Mouse (Mus musculus): ENCODE data around the gene Sema4f. TPM values are rescaled to one million over a fixed set of nuclear protein-coding genes. Genes with fewer than 3 reads are reported as not detected.

Gene Sema4f
- polyA plus RNA-seq, 1 experiment from 2014 or later, result 1.8 TPM

GRCm38 (mm10) chr6:82940765-82941164 is 1.2 kb upstream of the Sema4f start:
- H3K36me3 ChIP-seq (ENCODE audit: control insufficient read depth, insufficient read depth, low read length), result no peaks in the 10 kb centered on the region
- H3K9ac ChIP-seq (replicated peaks; ENCODE audit: low read depth, low read length), result no peak overlapping the region
- no peak overlapping the region for H3K4me2 ChIP-seq (replicated peaks; ENCODE audit: low read depth, low read length)

GRCm38 (mm10) chr6:82934616-82935230 is 4.8 kb downstream of the Sema4f start:
- ATAC-seq (ENCODE audit: insufficient number of reproducible peaks, insufficient read depth, low FRiP score, low read depth), result no peak
- Histone ChIP-seq H3K9ac (replicated peaks; ENCODE audit: low read depth, low read length) (no peak overlapping the region), H3K4me3 (ENCODE audit: low read depth, low read length) (no peak overlapping the region), H3K36me3 (ENCODE audit: control insufficient read depth, insufficient read depth, low read length) (no peaks in the 10 kb centered on the region), H3K27ac (ENCODE audit: low read length) (no peak overlapping the region), H3K27me3 (ENCODE audit: control insufficient read depth, insufficient read depth, low read length) (peaks cover 4% of the 10 kb centered on the region; the same call in 1 of the 2 replicates), H3K9me3 (ENCODE audit: control insufficient read depth, low read depth, low read length) (no peaks in the 10 kb centered on the region), H3K4me1 (ENCODE audit: control insufficient read depth, insufficient read depth, low read length) (0 out of 2 replicates have a peak, but pooled peaks cover 2% of the 10 kb centered on the region), H3K4me2 (replicated peaks; ENCODE audit: low read depth, low read length) (no peak overlapping the region)
- WGBS, result 88% methylated on average over 3 of the region's 3 CpGs

More at GRCm38 (mm10) chr6:82940765-82941164, 1.2 kb upstream of the Sema4f start:
- Histone ChIP-seq H3K9me3 (ENCODE audit: control insufficient read depth, low read depth, low read length) (no peaks in the 10 kb centered on the region), H3K4me3 (ENCODE audit: low read depth, low read length) (no peak overlapping the region), H3K27me3 (ENCODE audit: control insufficient read depth, insufficient read depth, low read length) (peaks cover 4% of the 10 kb centered on the region; the same call in 1 of the 2 replicates), H3K27ac (ENCODE audit: low read length) (no peak overlapping the region), H3K4me1 (ENCODE audit: control insufficient read depth, insufficient read depth, low read length) (0 out of 2 replicates have a peak, but pooled peaks cover 2% of the 10 kb centered on the region)
- ATAC-seq (ENCODE audit: insufficient number of reproducible peaks, insufficient read depth, low FRiP score, low read depth), result no peak
- 69% methylated on average over 3 of the region's 3 CpGs for WGBS

GRCm38 (mm10) chr6:82927617-82928016 is 12.0 kb downstream of the Sema4f start:
- 71% methylated on average over 5 of the region's 5 CpGs for WGBS
- H3K4me3 ChIP-seq (ENCODE audit: low read depth, low read length), result no peak overlapping the region
- H3K27ac ChIP-seq (ENCODE audit: low read length), result no peak overlapping the region
- no peaks in the 10 kb centered on the region for H3K27me3 ChIP-seq (ENCODE audit: control insufficient read depth, insufficient read depth, low read length)
- no peaks in the 10 kb centered on the region for H3K9me3 ChIP-seq (ENCODE audit: control insufficient read depth, low read depth, low read length)
- no peak overlapping the region for H3K4me2 ChIP-seq (replicated peaks; ENCODE audit: low read depth, low read length)
- no peak for ATAC-seq (ENCODE audit: insufficient number of reproducible peaks, insufficient read depth, low FRiP score, low read depth)
- H3K36me3 ChIP-seq (ENCODE audit: control insufficient read depth, insufficient read depth, low read length), result no peaks in the 10 kb centered on the region
- no peaks in the 10 kb centered on the region for H3K4me1 ChIP-seq (ENCODE audit: control insufficient read depth, insufficient read depth, low read length)
- H3K9ac ChIP-seq (replicated peaks; ENCODE audit: low read depth, low read length), result no peak overlapping the region

GRCm38 (mm10) chr6:82926528-82926927 is 13.0 kb downstream of the Sema4f start:
- 86% methylated on average over 7 of the region's 7 CpGs for WGBS
- no peaks in the 10 kb centered on the region for H3K27me3 ChIP-seq (ENCODE audit: control insufficient read depth, insufficient read depth, low read length)
- no peak for ATAC-seq (ENCODE audit: insufficient number of reproducible peaks, insufficient read depth, low FRiP score, low read depth)
- H3K9ac ChIP-seq (replicated peaks; ENCODE audit: low read depth, low read length), result no peak overlapping the region
- H3K36me3 ChIP-seq (ENCODE audit: control insufficient read depth, insufficient read depth, low read length), result no peaks in the 10 kb centered on the region
- H3K4me3 ChIP-seq (ENCODE audit: low read depth, low read length), result no peak overlapping the region
- H3K9me3 ChIP-seq (ENCODE audit: control insufficient read depth, low read depth, low read length), result no peaks in the 10 kb centered on the region
- H3K27ac ChIP-seq (ENCODE audit: low read length), result no peak overlapping the region
- no peaks in the 10 kb centered on the region for H3K4me1 ChIP-seq (ENCODE audit: control insufficient read depth, insufficient read depth, low read length)
- no peak overlapping the region for H3K4me2 ChIP-seq (replicated peaks; ENCODE audit: low read depth, low read length)

- Histone ChIP-seq H3K4me2 (replicated peaks; ENCODE audit: low read depth, low read length) (no peak overlapping the region), H3K27me3 (ENCODE audit: control insufficient read depth, insufficient read depth, low read length) (no peaks in the 10 kb centered on the region), H3K27ac (ENCODE audit: low read length) (no peak overlapping the region), H3K36me3 (ENCODE audit: control insufficient read depth, insufficient read depth, low read length) (no peaks in the 10 kb centered on the region), H3K9me3 (ENCODE audit: control insufficient read depth, low read depth, low read length) (no peaks in the 10 kb centered on the region), H3K9ac (replicated peaks; ENCODE audit: low read depth, low read length) (no peak overlapping the region), H3K4me3 (ENCODE audit: low read depth, low read length) (no peak overlapping the region), H3K4me1 (ENCODE audit: control insufficient read depth, insufficient read depth, low read length) (no peaks in the 10 kb centered on the region)
- WGBS, result 79% methylated on average over 10 of the region's 10 CpGs
- ATAC-seq (ENCODE audit: insufficient number of reproducible peaks, insufficient read depth, low FRiP score, low read depth), result no peak
Observed at GRCm38 (mm10) chr6:82926106-82926505, 13.5 kb downstream of the Sema4f start.

GRCm38 (mm10) chr6:82925005-82925404 is 14.6 kb downstream of the Sema4f start:
- Histone ChIP-seq H3K4me3 (ENCODE audit: low read depth, low read length) (no peak overlapping the region), H3K4me1 (ENCODE audit: control insufficient read depth, insufficient read depth, low read length) (no peaks in the 10 kb centered on the region), H3K4me2 (replicated peaks; ENCODE audit: low read depth, low read length) (no peak overlapping the region), H3K27me3 (ENCODE audit: control insufficient read depth, insufficient read depth, low read length) (no peaks in the 10 kb centered on the region), H3K9ac (replicated peaks; ENCODE audit: low read depth, low read length) (no peak overlapping the region), H3K36me3 (ENCODE audit: control insufficient read depth, insufficient read depth, low read length) (no peaks in the 10 kb centered on the region), H3K9me3 (ENCODE audit: control insufficient read depth, low read depth, low read length) (no peaks in the 10 kb centered on the region), H3K27ac (ENCODE audit: low read length) (no peak overlapping the region)
- no peak for ATAC-seq (ENCODE audit: insufficient number of reproducible peaks, insufficient read depth, low FRiP score, low read depth)
- 50% methylated on average over 3 of the region's 3 CpGs for WGBS

- no peaks in the 10 kb centered on the region for H3K4me1 ChIP-seq (ENCODE audit: control insufficient read depth, insufficient read depth, low read length)
- no peak overlapping the region for H3K9ac ChIP-seq (replicated peaks; ENCODE audit: low read depth, low read length)
- H3K27me3 ChIP-seq (ENCODE audit: control insufficient read depth, insufficient read depth, low read length), result no peaks in the 10 kb centered on the region
- no peak overlapping the region for H3K27ac ChIP-seq (ENCODE audit: low read length)
- WGBS, result 69% methylated on average over 9 of the region's 9 CpGs
- H3K9me3 ChIP-seq (ENCODE audit: control insufficient read depth, low read depth, low read length), result no peaks in the 10 kb centered on the region
- H3K36me3 ChIP-seq (ENCODE audit: control insufficient read depth, insufficient read depth, low read length), result no peaks in the 10 kb centered on the region
- no peak overlapping the region for H3K4me2 ChIP-seq (replicated peaks; ENCODE audit: low read depth, low read length)
- no peak overlapping the region for H3K4me3 ChIP-seq (ENCODE audit: low read depth, low read length)
- ATAC-seq (ENCODE audit: insufficient number of reproducible peaks, insufficient read depth, low FRiP score, low read depth), result no peak
Observed at GRCm38 (mm10) chr6:82921426-82922224, 17.9 kb downstream of the Sema4f start.

GRCm38 (mm10) chr6:82919520-82919919 is 20.0 kb downstream of the Sema4f start:
- Histone ChIP-seq H3K4me2 (replicated peaks; ENCODE audit: low read depth, low read length) (no peak overlapping the region), H3K36me3 (ENCODE audit: control insufficient read depth, insufficient read depth, low read length) (no peaks in the 10 kb centered on the region), H3K4me3 (ENCODE audit: low read depth, low read length) (no peak overlapping the region), H3K9me3 (ENCODE audit: control insufficient read depth, low read depth, low read length) (no peaks in the 10 kb centered on the region), H3K27me3 (ENCODE audit: control insufficient read depth, insufficient read depth, low read length) (no peaks in the 10 kb centered on the region), H3K4me1 (ENCODE audit: control insufficient read depth, insufficient read depth, low read length) (no peaks in the 10 kb centered on the region), H3K9ac (replicated peaks; ENCODE audit: low read depth, low read length) (no peak overlapping the region), H3K27ac (ENCODE audit: low read length) (no peak overlapping the region)
- WGBS, result 65% methylated on average over 8 of the region's 8 CpGs
- ATAC-seq (ENCODE audit: insufficient number of reproducible peaks, insufficient read depth, low FRiP score, low read depth), result no peak
